Mouse (Mus musculus) layer of hippocampus, postnatal 36 days (tissue): ENCODE results near the gene Gm5475. TPM values are rescaled to one million over a fixed set of nuclear protein-coding genes. Genes with fewer than 3 reads are reported as not detected.
"Not testable (repeated sequence)": the region's sequence is repeated elsewhere in the genome, so short reads cannot be mapped to it uniquely, and the experiment has no call there.

ENCODE experiments used
- DNase-seq, 2 experiments: peaks; one replicate each; pipeline ENCODE4 v3.0.0; 2022
- total RNA-seq, 2 experiments: library from RNA; stranded (reverse); gene quantifications; 2 replicates each; pipeline ENCODE4 v1.2.3; 2021

Gm5475 gene
- total RNA-seq: not detected

- DNase-seq: not testable (repeated sequence)
These were observed at the start of gene Gm5475 for GRCm38 (mm10) chr15:100421758-100422197. Gm5475 (plus strand) TSS chr15:100422147.

GRCm38 (mm10) chr15:100375066-100375465 lies 46.9 kb upstream of the Gm5475 start:
- DNase-seq: peak; percentile 42 to 56

DNA sequence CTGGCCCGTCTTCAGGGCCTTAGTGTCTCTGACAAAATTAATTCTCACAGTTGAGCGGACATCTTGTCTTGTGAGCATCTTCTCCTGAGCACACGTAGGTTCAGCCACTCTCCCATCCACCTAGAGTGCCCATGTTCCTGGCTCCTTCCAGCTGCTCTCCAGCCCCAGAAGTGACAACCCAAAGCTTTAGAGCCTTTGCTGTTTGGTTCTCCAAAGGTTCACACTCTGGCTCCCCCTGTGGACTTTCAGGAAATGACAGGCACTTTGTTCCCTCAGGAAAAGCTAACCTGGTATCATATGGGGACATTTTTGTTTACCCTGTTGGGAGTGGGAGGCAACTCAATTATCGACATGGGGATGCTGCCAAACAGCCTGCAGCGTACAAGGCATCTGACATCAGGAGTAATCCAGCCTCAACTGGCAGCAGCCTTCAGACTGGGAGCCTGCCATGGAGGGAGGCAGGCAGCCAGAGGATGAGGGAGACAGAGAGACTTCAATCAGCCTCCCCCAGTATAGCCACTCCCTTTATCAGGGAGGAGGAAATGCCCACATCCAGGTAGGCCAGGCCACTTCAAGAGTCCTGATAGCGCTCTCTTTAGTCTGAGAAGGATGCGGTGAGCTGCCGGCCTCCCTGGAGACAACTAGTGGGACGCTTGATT lies 44.0 kb upstream of the Gm5475 start:
- peak; percentile 12 to 38 for DNase-seq

DNA sequence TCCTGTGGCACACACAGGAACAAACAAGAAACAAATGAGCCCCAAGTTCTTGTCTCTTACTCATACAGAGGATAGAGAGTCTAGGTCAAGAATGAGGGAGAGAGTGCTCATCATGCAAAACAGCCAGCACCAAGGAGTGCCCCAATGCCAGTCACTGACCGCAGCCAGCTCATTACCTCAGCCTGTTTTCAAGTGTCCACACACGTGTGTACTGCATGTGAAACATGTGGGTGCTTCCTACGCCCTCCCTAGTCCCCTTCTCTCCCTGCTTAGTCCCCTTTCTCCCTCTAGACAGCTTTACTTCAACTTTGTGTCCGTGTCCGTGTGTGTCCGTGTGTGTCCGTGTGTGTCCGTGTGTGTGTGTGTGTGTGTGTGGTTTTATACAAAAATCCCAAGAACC lies 42.3 kb upstream of the Gm5475 start:
- DNase-seq: no peak

DNA sequence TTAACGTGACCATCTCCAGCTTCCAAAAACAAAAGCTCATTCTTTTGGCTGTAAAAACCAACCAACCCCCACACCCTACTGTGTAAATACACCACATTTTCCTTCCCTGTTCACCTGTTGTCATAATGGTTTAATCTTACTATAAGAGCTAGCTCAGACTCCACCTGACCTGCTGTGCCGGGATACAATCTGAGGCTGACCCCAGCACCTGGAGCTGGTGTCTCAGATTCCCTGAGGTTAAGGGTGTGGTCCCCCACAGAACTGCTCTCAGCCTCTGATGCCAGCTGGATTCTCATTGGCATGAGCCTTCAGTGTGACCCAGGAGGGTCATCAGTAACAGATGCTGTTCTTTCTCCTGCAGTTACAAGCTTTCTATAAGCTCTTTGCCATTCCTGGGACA lies 41.8 kb upstream of the Gm5475 start:
- no peak for DNase-seq

- no peak for DNase-seq
These were observed 36.2 kb upstream of the Gm5475 start for GRCm38 (mm10) chr15:100385705-100386104.

DNA sequence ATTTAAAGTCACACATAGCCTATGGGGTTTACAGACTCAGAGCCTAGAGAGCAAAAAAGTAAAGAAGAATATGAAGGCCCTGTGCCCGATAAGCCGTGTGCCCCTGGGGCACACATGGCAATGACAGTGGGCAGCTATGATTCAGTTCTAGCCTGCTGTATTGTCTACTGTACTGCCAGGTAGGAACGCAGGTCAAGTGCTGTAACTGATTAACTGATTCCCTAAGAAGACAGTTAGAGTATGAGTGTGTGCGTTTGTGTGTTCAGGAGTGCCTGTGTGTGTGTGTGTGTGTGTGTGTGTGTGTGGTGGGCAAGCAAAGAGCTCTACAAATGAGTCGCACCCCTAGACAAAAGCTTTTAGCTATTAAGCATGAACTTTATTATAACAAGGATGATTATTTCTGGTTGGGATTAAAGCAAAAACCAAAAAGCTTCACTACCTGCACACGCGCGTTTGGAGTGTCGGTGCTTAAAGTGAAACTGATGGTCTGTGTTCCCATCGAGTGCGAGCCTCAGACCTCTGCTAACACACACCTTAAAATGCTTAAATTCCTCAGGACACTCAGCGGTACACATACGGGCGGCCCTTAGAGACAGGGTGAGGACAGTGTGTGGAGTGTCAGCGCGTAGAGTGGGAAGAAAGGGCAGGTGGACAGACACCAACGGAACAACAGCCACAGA lies 34.3 kb upstream of the Gm5475 start:
- DNase-seq: no peak

DNA sequence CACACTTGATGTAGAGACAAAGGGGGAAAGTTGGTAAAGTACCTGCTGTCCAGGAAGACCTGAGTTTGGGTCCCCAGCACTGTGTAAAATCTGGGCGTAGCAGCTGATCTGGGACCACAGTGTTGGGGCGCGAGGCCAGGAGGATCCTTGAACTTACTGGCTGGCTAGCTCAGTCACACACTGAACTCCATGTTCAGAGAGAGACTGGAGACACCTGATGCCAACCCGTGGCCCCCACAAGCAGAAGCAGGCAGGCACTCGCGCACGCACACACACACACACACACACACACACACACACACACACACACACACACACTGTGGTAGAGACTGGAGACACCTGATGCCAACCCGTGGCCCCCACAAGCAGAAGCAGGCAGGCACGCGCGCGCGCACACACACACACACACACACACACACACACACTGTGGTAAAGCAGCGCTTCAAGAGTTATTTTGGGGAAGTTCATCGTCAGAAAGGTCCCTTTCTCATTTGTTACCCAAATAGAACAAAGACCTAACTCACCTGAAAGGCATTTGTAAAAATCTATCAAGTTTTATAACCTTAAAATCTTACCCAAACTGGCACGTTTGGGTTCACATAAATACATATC lies 33.6 kb upstream of the Gm5475 start:
- DNase-seq: no peak

DNA sequence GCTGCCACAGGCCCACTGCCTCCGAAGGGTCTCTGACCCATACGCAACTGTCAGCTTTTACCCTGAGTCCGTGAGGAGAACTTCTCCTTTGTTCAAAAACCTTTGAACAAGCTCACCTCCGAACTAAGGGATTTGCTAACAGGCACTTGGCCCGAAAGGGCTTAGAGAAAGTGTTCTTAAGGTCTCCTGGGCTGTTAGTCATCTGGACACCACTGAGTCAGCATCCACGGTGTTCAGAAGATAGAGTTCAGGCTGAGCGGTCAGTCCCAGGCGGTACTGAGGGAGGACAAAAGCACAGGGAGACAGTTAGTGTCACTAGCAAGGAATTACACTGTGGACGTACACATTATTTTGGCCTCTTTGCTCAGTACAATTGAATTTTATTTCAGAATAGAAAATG lies 33.1 kb upstream of the Gm5475 start:
- no peak for DNase-seq

GRCm38 (mm10) chr15:100391066-100391465 lies 30.9 kb upstream of the Gm5475 start:
- DNase-seq: no peak

GRCm38 (mm10) chr15:100391599-100391998 lies 30.3 kb upstream of the Gm5475 start:
- DNase-seq: no peak

DNA sequence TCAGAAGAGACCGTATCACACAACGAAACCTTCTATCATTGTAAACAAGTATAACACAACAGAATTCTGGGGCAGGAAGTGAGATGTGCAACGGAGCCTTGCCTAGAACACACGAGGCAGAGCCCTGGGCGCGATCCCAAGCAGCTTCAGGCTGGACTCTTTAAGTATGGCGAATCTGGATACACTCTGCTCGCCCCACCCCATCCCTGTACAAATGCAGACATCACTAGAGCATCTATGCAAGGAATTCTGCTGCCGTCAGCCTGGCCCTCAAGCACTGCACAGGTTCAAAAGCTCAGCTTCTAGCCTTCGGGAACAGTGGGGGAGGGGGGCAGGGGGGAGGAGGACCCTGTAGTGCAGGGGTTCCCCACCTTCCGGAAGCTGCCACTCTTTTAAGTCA lies 28.9 kb upstream of the Gm5475 start:
- no peak for DNase-seq

DNA sequence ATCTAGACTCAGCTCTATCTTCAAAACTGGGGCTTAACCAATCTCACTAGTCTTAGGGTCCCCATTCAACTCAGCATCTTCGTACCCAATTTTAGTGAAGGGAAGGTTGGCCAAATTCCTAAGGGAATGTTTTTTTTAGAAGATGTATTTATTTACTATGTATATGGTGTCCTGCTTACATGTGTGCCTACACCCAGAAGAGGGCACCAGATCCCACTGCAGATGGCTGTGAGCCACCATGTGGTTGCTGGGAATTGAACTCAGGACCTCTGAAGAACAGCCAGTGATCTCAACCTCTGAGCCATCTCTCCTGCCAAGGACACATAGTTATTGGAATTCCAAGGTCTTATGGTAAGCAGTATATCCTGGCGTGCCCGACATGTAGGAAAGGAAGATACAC lies 26.4 kb upstream of the Gm5475 start:
- DNase-seq: no peak

- DNase-seq: no peak
These were observed 21.2 kb upstream of the Gm5475 start for GRCm38 (mm10) chr15:100400592-100401250.

- no peak for DNase-seq
These were observed 20.1 kb upstream of the Gm5475 start for GRCm38 (mm10) chr15:100401811-100402210.

DNA sequence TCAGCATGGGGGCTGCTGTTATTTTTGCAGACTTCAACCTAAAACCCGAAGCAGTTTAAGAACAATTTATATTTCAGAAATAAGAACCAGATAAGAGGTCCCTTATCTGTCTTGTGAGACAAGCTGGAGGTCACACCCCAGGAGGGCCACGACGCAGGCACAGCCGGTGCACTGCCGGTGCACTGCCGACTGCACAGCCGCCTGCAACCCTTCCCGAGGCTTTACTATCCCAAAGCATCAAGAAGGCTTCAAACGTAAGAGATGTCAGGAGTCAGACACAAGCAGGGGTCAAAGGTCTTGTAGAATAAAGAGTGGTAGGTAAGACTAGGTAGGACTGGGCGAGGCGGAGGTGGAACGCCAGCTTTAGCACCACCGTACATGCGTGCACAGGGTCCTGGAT lies 19.6 kb upstream of the Gm5475 start:
- DNase-seq: no peak

- no peak for DNase-seq
These were observed 19.1 kb upstream of the Gm5475 start for GRCm38 (mm10) chr15:100402798-100403197.

- no peak for DNase-seq
These were observed 18.5 kb upstream of the Gm5475 start for GRCm38 (mm10) chr15:100403318-100404000.

DNA sequence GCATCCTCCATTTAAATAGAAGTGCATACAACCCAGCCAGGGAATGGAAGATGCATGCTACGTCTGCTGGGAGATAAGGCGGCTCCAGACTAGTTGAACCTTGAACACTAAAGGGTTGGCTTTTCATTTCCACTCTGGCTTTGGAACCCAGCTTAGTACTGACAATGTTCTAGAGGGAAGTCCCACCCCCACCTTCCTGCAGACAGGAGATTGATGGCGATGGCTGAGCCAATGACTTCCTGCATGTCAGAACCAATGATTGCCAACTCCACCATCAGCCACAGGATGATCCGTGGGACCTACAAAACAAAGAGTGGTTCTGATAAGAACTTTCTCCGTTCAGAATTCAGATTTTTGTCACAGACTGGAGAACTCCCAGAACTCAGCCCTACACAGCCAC lies 15.9 kb upstream of the Gm5475 start:
- no peak for DNase-seq

GRCm38 (mm10) chr15:100410918-100411672 lies 10.9 kb upstream of the Gm5475 start:
- DNase-seq: no peak

- DNase-seq: no peak
These were observed 10.2 kb upstream of the Gm5475 start for GRCm38 (mm10) chr15:100411731-100412130.

GRCm38 (mm10) chr15:100413306-100413705 lies 8.6 kb upstream of the Gm5475 start:
- DNase-seq: no peak
